In the genomic region with DNA sequence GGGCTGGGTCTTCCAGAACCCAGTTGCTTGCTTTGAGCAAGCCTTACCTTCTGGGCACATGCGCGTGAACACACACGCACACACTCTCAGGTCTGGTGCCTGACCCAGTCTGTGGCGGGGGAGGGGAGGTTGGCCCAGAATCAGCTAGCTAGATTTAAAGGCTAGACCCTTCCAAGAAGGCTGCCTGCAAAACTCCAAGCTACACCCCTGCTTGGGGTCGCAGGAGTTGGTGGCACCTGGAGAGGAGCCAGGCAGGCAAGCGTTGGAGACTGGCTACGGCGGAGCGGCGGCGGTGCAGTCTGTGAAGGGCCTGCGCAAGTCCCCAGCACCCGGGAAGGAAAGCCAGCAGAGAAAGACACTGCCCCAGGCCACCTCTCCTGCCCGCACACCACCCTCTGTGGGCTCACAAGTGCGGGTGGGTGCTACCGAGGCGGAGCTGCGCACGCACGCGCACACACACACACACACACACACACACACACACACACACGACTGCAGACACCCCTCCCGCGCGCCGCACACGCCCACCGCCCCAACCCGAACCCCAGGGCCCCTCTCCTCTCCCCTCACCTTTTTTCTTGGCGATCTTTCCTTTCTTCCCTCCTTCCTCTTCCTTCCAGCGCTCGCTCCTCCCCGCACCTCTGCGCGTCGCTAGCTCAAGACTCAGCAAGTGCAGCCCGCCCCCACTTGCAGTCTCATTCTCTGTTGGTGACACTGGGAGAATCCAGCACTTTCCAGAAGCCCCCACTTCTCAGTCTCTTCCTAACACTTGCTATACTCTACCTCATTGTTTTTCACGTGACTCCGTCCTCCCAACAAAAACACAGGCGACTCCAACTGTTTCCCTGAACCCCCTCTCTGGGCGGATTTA, we compare ENCODE assay signal across 8 mouse cellular contexts. TPM values are rescaled to one million over a fixed set of nuclear protein-coding genes. Genes with fewer than 3 reads are reported as not detected.
DNase-seq lines count a peak whose midpoint lies in the region; ATAC-seq and TF ChIP-seq lines count a peak whose summit lies in the region.

No protein-coding gene starts in this region.

- no peaks in the 10 kb centered on the region for H3K36me3 ChIP-seq in kidney, embryonic 16.5 days (ENCODE audit: insufficient read depth, low read length)
- H3K36me3 ChIP-seq in liver, embryonic 13.5 days, result no peaks in the 10 kb centered on the region
- no peaks in the 10 kb centered on the region for H3K36me3 ChIP-seq in neural tube, embryonic 11.5 days (ENCODE audit: control insufficient read depth, insufficient read depth, low read length)

- intact Hi-C loops in gastrocnemius, postnatal 14 days (cut with DNase I; ENCODE audit: low total_unique reads), result no loop called here

- H3K27ac ChIP-seq in cortical plate, adult 2 months (ENCODE audit: insufficient read depth, low read length), result peak overlapping the region; percentile 89
- no peak overlapping the region for H3K27ac ChIP-seq in kidney, embryonic 16.5 days (ENCODE audit: low read length)
- H3K27ac ChIP-seq in liver, embryonic 13.5 days, result no peak overlapping the region
- 0 out of 2 replicates have a peak overlapping the region, but pooled peaks have one; percentile 20 for H3K27ac ChIP-seq in neural tube, embryonic 11.5 days (ENCODE audit: low read depth, low read length)

- DNase-seq in urinary bladder, adult 2 months (ENCODE audit: low spot score), result peak; percentile 38
- DNase-seq in urinary bladder, postnatal 10 days (ENCODE audit: low spot score), result no peak
- peak; percentile 23 for DNase-seq in gastrocnemius, postnatal 14 days
- DNase-seq in liver, embryonic 13.5 days, result no peak
- peak; percentile 53 for DNase-seq in neural tube, embryonic 11.5 days (ENCODE audit: low spot score)

- H3K9ac ChIP-seq in kidney, embryonic 16.5 days (replicated peaks; ENCODE audit: low read length), result peak overlapping the region; percentile 68
- peak overlapping the region; percentile 61 for H3K9ac ChIP-seq in liver, embryonic 13.5 days
- H3K9ac ChIP-seq in neural tube, embryonic 11.5 days (ENCODE audit: low read length), result peak overlapping the region; percentile 72

- H3K9me3 ChIP-seq in kidney, embryonic 16.5 days (ENCODE audit: low read length), result no peaks in the 10 kb centered on the region
- H3K9me3 ChIP-seq in liver, embryonic 13.5 days (replicated peaks), result no peaks in the 10 kb centered on the region
- H3K9me3 ChIP-seq in neural tube, embryonic 11.5 days (ENCODE audit: control insufficient read depth, low read length), result no peaks in the 10 kb centered on the region

- TF ChIP-seq CTCF in cortical plate, adult 2 months (IDR thresholded peaks at IDR 0.05; ENCODE audit: extremely low read depth, insufficient read depth, low read length), result no peak

- peaks cover 6% of the 10 kb centered on the region for H3K4me1 ChIP-seq in cortical plate, adult 2 months (ENCODE audit: control insufficient read depth, insufficient read depth, low read length)
- H3K4me1 ChIP-seq in kidney, embryonic 16.5 days (ENCODE audit: insufficient read depth, low read length), result peaks cover 4% of the 10 kb centered on the region; the same call in 1 of the 2 replicates
- peaks cover 24% of the 10 kb centered on the region for H3K4me1 ChIP-seq in liver, embryonic 13.5 days (replicated peaks)
- H3K4me1 ChIP-seq in neural tube, embryonic 11.5 days (ENCODE audit: control insufficient read depth, insufficient read depth, low read length), result 0 out of 2 replicates have a peak, but pooled peaks cover 8% of the 10 kb centered on the region

- ATAC-seq in kidney, embryonic 16.5 days (ENCODE audit: low FRiP score, low TSS enrichment), result peak; percentile 62
- ATAC-seq in liver, embryonic 13.5 days (ENCODE audit: low read depth), result peak; percentile 50; the same call in 1 of the 2 replicates
- peak; percentile 75 for ATAC-seq in neural tube, embryonic 11.5 days (ENCODE audit: insufficient read depth, low FRiP score, low TSS enrichment)
- ATAC-seq in inflammation-experienced regulatory T-cells, adult 6 months, result no peak

- 3% methylated on average over 40 of the region's 41 CpGs for WGBS in kidney, embryonic 16.5 days
- WGBS in liver, embryonic 13.5 days (ENCODE audit: insufficient replicate concordance), result 7% methylated on average over 39 of the region's 41 CpGs
- WGBS in neural tube, embryonic 11.5 days, result 5% methylated on average over 28 of the region's 41 CpGs

- peak overlapping the region; percentile 76 for H3K4me3 ChIP-seq in cortical plate, adult 2 months (ENCODE audit: insufficient read depth, low read length)
- H3K4me3 ChIP-seq in kidney, embryonic 16.5 days (ENCODE audit: low read length), result peak overlapping the region; percentile 62
- H3K4me3 ChIP-seq in liver, embryonic 13.5 days (replicated peaks), result peak overlapping the region; percentile 62
- H3K4me3 ChIP-seq in neural tube, embryonic 11.5 days (ENCODE audit: low read depth, low read length), result peak overlapping the region; percentile 54

- H3K27me3 ChIP-seq in kidney, embryonic 16.5 days (ENCODE audit: insufficient read depth, low read length), result 0 out of 2 replicates have a peak, but pooled peaks cover 3% of the 10 kb centered on the region
- H3K27me3 ChIP-seq in liver, embryonic 13.5 days, result peaks cover 39% of the 10 kb centered on the region
- H3K27me3 ChIP-seq in neural tube, embryonic 11.5 days (ENCODE audit: control insufficient read depth, insufficient read depth, low read length), result no peaks in the 10 kb centered on the region

- TF ChIP-seq POLR2A in cortical plate, adult 2 months (IDR thresholded peaks at IDR 0.05; ENCODE audit: extremely low read depth, insufficient read depth, low read length), result peak; percentile 32; the same call in 1 of the 2 replicates

- H3K4me2 ChIP-seq in kidney, embryonic 16.5 days (replicated peaks; ENCODE audit: low read depth, low read length), result peak overlapping the region; percentile 86
- peak overlapping the region; percentile 76 for H3K4me2 ChIP-seq in liver, embryonic 13.5 days
- H3K4me2 ChIP-seq in neural tube, embryonic 11.5 days (ENCODE audit: low read depth), result peak overlapping the region; percentile 93

RNA-seq across cellular contexts. Expression of a gene that starts 2.6 kb away (rescaled TPM):
- 38.7 and 44.8 TPM in 2 replicates for polyA plus RNA-seq in urinary bladder, adult 2 months (2012; rRNA removed)
- polyA plus RNA-seq in cortical plate, adult 2 months (2012; rRNA removed), result 53.7 and 60.5 TPM in 2 replicates
- total RNA-seq in gastrocnemius, postnatal 14 days (2021), result 10 to 100 TPM; 35.5 to 39.6 TPM
- polyA plus RNA-seq in kidney, embryonic 16.5 days (2015; fragmentation: Nextera tagmentation; extraction: Ambion mirVana), result 11.4 and 11.8 TPM in 2 replicates
- 5.3 and 6.0 TPM in 2 replicates for polyA plus RNA-seq in liver, embryonic 13.5 days (2015; fragmentation: Nextera tagmentation; extraction: Ambion mirVana)
- 6.1 and 9.4 TPM in 2 replicates for polyA plus RNA-seq in neural tube, embryonic 11.5 days (2014; fragmentation: Nextera tagmentation; extraction: Ambion mirVana)
- polyA plus RNA-seq in inflammation-experienced regulatory T-cells, adult 6 months (2017; shearing (Covaris generic)), result 1 to 10 TPM in 2 of 3 experiments, under 1 TPM in 1; 0.32 to 2.7 (median 1.2) TPM

RNA-seq across cellular contexts. Expression of a gene that starts 45.6 kb away (rescaled TPM):
- 196 and 197 TPM in 2 replicates for polyA plus RNA-seq in urinary bladder, adult 2 months (2012; rRNA removed)
- polyA plus RNA-seq in cortical plate, adult 2 months (2012; rRNA removed), result 315 and 343 TPM in 2 replicates
- total RNA-seq in gastrocnemius, postnatal 14 days (2021), result 100 to 1,000 TPM; 155 to 159 TPM
- 244 and 281 TPM in 2 replicates for polyA plus RNA-seq in kidney, embryonic 16.5 days (2015; fragmentation: Nextera tagmentation; extraction: Ambion mirVana)
- 144 and 158 TPM in 2 replicates for polyA plus RNA-seq in liver, embryonic 13.5 days (2015; fragmentation: Nextera tagmentation; extraction: Ambion mirVana)
- 170 and 172 TPM in 2 replicates for polyA plus RNA-seq in neural tube, embryonic 11.5 days (2014; fragmentation: Nextera tagmentation; extraction: Ambion mirVana)
- polyA plus RNA-seq in inflammation-experienced regulatory T-cells, adult 6 months (2017; shearing (Covaris generic)), result 100 to 1,000 TPM; 141 to 209 (median 183) TPM

Comparison
In these comparisons a context has a peak if more than half of its experiments do, and no peak if none do; other contexts are left out.
1. DNase-seq: peak in urinary bladder, adult 2 months (single experiment), gastrocnemius, postnatal 14 days (single experiment) and neural tube, embryonic 11.5 days (single experiment); none in urinary bladder, postnatal 10 days (single experiment) and liver, embryonic 13.5 days (single experiment).
2. H3K27ac ChIP-seq: peak in cortical plate, adult 2 months (single experiment) and neural tube, embryonic 11.5 days (single experiment); none in kidney, embryonic 16.5 days (single experiment) and liver, embryonic 13.5 days (single experiment).
3. Peak in every context shown above with its lines, with median percentiles within 50 percentile points of each other: H3K4me3 ChIP-seq, H3K4me2 ChIP-seq and H3K9ac ChIP-seq.